Mouse (Mus musculus) brain, adult 2 months (tissue): ENCODE results near the gene Zswim3.
A peak's percentile ranks its signal among the peaks of the same experiment; 100 is the strongest.

ENCODE experiments used
- DNase-seq: peaks from one replicate; pipeline ENCODE4 v3.0.0; 2011; ENCODE audit warnings: low read depth, low spot score

Zswim3 gene

DNA sequence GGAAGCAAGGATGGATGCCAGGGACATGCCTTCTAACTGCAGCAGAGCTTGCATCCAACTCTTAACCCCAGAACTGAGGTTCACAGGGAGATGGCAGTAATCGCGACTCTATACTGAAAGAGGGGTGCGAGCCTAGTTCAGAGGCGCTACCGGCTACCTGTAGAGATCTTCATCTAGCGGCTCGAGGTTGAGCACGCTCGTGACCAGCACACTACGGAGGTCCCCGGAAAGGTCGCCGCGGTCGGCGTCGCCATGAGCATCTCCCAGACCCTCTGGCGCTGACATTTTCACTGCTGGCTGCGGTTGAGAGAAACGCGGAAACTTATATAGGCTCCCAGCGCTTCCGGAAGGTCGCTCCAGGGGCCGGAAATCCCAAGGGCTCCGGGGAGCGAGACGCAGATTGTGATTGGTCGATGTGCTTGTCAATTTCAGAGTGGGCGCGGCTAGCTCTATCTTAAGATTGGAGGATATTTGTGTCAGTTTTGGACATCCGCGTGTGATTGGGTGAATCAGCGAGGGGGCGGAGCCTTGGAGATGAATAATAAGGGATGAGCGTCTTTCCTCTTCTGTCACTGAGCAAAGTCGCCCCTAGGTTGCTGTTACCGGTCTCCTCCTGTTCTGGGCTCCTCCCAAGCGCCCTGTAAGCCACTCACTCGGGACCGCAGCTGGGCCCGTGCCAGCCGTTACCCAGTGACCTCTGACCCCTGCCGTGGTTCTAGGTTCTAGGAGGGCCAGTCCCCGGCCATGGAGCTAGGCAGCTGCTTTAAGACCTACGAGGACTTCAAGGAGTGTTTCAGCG, at the start of gene Zswim3, which contains the start of gene Acot8:
Gene Zswim3 (plus strand): TSS at position 566 of the 799 bp plus-strand sequence.
Gene Acot8 (minus strand): TSS at position 350 of the 799 bp plus-strand sequence.
- DNase-seq, result peak; percentile 99

DNA sequence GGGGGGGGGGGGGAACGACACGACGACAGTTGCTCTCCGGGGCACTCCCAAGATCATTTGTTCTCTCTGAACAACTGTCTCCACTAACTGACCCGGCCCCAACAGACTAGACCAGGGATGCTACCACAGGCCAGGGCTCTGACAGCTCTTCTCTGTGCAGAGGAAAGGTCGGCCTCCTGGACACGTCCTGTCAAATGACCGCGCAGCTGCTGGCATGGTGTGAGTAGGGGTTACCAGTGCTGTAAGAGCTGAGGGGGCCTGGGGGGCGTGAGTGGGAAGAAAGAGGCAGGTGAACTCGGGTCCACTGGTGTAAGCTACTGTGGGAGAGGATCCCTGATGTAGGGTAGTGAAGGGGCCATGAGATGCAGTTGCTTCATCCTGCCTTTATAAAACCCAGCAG, 47.1 kb upstream of the Zswim3 start:
- no peak for DNase-seq

DNA sequence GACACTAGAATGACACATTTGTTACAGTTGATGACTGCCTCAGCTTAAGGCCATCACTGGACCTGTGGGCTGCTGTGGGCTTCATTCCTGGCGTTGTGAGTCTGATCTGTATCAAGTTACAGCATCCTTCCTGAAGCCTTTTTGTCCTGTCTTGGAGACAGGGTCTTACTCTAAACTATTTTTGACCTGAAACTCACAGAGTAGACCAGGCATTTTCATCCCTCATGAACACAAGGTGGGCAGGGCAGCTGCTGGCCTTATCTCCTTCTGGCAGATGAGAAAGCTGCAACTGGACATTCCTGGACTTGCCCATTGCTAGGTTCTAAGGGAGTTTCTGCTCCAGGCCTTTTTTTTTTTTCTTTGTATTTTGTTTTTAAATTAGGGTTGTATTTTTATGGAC, 46.2 kb upstream of the Zswim3 start:
- no peak for DNase-seq

DNA sequence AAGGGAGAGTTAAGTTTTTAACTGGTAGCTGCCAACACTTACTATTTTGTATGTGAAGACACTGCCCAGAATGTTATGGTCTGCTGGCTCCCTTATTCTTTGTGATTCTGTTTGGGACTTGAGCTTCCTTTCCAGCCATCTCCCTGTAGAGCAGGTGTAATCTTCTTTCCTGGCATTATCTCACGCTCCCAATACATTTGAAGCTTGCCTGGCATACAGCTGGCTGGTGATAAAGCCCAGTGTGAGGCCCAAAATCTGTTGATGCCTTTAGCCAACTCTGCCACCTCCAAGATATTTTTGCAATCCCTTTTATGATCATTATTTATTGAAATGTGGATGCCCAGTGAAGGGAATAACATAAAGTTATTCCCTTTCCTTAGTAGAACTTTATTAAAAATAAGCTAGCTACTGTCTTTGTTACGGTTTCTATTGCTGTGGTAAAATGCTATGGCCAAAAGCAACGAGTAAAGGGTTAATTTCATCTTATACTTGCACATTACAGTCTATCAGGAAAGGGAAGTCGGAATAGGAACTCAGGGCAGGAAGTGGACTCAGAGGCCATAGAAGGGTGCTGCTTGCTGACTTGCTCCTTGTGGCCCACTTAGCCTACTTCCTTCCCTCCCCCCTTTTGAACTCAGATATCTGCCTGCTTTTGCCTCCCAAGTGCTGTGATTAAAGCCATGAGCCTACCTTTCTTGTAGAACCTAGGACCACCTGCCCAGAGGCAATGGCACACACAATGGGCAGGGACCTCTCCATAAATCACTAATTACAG, 44.7 kb upstream of the Zswim3 start:
- no peak for DNase-seq

DNA sequence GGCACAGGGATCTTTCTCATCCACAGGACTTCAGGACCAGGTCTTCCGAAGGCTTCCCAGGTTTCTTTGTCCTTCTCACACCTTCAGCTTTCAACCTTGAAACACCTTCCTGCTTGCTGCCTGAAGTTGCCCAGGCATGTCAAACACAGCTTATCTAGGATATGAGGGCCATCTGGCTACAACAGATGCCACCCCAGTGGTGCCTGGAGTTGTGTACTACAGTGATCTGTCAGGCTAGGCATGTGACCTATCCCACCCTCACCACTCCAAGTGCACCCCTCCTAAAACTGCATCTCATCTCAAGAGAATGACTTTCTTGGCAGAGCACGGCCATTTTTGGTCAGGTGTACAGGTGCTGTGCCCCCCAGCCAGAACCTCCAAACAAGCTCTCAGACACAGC, 43.4 kb upstream of the Zswim3 start:
- DNase-seq, result peak; percentile 47

DNA sequence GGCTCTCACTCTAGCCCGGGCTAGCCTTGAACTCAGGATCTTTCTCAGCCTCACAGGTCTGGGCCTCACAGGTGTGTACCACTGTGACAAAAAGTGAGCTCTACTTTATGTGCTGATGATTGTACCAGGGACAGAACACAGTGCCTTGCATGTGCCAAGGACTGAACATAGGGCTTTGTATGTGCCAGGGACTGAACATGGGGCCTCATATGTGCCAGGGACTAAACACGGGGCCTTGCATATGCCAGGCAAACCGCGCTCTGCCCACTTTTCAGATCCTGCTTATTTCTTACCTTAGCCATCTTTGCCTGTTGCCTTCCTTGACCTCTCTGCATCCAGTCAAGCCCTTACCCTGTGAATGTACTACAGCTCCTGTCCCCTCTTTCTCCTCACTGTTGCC, 42.9 kb upstream of the Zswim3 start:
- DNase-seq, result no peak

DNA sequence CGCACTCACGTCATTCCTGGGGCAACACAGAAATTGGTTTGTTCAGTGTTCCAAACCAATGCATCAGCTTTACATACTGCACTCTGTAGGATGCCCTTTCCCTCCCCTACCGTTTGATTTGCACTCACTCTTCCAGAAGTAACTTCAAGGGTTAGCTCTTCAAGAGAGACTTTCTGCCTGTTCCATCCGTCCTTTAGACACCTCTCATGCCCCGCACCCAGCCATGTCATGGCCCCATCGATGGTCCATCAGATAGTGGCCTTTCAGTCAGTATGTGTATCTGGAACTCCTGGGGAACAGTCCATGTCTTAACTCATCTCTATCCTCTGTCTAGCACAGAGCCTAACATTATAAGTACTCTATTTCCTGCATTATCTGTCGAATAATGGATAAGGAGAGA, 42.3 kb upstream of the Zswim3 start:
- no peak for DNase-seq

DNA sequence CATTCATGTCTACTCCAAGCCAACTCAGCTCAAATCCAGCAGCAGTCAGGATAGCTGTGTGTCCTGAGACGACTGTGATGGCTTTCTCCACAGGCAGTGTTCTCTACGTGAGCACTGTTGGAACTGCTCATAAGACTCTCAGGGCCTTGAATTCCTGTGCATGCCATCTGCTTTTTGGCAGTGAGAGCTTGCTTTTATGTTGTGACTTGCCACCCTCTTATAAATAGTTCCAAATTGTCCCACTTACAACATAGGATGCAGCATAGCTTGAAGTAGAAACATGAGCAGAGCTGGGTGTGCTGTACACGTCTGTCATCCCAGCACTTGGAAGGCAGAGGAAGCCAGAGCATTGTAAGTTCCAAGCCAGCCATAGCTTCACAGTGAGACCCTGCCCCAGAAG, 39.1 kb upstream of the Zswim3 start:
- peak; percentile 83 for DNase-seq

DNA sequence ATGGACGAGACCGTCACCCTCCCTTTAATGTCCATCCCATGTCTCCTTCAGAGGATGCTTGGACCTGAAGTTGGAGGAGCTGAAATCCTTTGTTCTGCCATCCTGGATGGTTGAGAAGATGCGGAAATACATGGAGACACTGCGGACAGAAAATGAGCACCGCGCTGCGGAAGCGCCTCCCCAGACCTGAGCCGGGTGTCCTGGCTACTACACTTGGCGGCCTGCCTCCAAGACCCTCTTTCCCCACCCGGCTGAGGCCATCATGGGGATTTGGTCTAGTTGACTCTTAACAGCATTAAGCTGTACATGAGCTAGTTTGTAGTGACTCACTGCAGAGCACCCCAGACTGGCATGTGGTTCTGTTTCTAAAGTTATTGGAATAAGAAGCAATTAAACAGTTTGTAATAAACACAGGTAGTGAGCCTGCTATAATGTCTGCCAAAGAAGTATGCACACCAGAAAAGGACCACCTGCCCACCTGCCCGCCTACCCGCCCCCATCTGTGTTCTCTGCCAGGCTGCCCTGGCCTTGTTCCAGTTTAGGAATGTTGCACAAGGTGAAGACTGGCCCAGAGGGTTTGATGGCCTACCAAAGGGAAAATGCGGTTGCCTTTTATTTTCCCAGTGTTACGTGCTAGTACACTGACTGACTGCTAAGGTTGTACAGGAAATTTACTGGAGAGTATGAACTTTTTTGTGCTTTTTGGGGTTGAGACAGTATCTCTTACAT, 36.9 kb upstream of the Zswim3 start:
- no peak for DNase-seq

DNA sequence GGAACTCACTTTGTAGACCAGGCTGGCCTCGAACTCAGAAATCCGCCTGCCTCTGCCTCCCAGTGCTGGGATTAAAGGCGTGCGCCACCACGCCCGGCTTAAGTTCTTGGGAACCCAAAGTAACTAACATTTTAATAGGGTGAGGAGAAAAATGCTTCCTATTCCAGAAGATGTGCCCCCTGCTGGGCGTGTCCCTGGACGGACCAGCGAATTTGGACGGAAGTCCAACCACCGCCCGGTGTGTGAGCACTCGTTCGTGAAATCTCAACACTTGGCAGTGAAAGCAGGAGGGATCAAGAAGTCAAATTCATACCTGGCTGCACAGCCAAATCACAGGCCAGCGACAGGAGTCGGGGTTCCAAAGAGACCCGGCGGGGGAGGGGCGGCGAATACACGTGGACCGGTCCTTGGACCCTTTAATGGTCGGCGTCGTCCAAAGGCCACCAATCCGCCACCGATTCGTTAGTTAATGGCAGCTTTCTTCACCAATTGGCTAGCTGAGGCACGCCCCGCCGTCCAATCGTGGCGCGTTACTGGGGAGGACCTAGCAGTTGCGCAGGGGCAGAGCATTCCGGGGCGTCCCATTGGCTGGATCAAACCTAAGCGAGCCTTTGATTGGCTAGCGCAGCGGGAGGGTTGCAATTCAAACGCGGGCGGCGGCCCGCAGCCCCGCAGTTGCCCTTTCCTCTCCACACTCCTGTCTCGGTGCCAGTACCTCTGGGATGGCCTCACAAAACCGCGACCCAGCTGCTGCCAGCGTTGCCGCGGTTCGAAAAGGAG, 35.5 kb upstream of the Zswim3 start, which contains the start of gene Ube2c:
Gene Ube2c (plus strand): TSS at position 641 of the 780 bp plus-strand sequence.
- DNase-seq, result peak; percentile 99

DNA sequence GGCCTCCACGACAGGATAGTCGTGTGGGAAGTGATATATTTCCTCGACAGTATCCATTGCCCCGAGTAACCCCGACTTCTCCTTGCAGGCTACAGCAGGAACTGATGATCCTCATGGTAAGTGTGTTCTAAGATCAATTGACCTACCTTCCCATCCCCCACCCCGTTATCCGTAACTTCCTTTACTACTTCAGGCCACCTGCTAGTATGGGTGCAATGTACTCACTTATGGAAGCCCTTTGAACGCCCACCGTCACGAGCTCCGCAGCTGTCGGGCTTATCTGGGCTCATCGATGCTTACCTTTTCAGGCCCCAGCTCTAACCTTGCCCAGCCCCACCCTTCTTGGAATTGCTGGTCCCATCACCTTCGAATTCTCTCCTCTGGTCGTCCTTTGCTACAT, 34.6 kb upstream of the Zswim3 start:
- no peak for DNase-seq

DNA sequence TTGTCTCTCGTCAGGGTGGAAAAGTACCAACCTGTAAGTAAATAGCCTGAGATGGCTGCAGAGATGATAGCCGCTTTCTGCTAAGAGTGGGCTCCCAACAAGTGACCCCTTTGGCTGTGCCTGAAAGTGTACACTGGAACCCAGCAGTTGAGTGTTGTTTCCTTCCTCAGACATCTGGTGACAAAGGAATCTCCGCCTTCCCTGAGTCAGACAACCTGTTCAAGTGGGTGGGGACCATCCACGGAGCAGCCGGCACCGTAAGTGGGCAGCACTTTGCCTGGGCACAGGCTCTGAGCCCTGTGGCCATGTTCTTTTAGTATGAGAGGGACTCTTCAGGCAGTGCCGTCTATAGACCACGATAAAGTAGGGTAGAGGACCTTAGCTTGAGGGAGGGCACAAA, 33.8 kb upstream of the Zswim3 start:
- DNase-seq, result no peak

DNA sequence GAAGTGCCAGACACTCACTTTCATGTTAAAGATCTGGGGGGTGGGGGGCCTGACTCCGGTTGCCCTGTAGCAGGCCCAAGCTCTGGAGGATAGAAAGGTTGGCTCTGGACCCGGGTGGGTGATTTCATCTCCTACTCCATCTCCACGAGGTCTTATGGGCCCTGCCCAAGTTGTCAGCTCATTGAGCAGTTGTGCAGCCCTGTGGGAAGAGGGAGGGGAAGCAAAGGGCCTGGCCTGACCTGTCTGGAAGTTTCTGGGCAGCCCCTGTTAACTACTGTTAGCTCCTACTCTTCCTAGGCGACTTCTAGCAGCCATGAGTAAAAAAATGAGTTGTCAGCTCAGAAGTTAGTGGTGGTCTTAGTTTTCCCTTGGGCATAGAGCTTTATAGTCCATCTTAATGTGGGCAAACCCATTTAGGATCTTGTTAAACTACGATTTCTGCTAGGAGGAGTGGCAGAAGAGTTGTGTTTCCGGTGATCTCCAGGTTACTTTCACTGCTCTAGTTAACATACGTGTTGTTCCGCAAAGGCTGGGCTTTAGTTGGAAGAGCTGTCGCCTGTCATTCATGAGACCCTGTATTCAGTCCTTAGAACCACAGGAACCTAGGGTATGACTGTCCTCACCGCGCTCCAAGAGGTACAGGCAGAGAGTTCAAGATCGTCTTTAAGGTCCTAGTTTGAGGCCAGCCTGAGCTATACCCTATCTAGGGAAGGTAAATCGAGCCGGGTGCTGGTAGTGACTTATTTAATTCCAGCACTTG, 31.5 kb upstream of the Zswim3 start:
- DNase-seq, result no peak

DNA sequence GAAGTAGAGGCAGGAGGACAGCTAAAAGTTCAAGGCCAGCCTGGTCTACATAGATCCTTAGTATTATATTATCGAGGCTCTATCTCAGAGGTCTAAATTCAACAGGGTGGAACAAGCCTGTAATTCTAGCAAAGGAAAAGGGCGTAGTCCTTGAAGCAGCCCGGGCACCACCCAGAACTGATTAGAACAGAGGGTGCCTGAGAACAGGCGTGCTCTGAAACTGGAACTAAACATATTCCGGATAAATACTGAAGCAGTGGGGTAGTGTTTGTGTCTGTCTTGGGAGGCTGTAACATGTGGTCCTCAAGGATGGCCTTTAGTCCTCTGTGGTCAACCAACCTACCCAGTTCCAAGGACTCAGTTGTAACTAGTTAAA, 30.9 kb upstream of the Zswim3 start:
- no peak for DNase-seq

DNA sequence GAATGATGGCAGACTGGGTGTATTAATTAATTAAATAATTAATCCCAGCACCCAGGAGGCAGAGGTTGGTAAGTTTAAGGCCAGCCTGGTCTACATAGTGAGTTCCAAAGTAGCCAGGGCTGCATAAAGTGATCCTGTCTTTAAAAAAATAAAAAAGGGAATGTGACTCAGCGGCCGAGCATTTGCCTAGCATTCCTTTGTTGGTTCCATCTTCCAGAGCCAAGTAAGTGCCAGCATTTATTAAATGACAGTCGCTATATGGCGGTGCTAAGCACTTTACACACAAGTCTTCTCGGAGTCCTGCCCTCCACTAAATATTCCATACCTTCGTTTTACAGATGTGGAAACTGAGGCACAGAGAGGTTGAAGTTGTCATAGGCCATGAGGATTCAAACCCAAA, 28.8 kb upstream of the Zswim3 start:
- DNase-seq, result no peak

DNA sequence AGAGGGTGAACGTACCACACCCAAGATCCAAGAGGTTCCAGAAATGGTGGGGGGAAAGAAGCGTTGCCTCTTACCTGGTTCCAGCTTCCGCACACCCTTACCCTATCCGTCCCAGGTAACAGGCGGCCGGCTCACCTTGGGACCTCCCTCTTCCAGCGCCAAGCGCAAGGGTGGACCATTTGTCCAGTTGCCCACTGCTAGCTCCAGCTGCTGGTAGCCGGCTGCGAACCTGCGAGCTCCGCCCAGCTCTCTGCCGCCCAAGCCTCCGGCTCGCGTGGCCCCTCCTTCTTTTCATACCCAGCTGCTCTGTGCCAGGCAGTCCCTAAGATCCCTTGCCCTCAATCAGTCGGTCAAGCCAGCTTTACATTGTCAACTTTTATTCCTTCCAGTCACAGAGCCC, 28.1 kb upstream of the Zswim3 start:
- no peak for DNase-seq

DNA sequence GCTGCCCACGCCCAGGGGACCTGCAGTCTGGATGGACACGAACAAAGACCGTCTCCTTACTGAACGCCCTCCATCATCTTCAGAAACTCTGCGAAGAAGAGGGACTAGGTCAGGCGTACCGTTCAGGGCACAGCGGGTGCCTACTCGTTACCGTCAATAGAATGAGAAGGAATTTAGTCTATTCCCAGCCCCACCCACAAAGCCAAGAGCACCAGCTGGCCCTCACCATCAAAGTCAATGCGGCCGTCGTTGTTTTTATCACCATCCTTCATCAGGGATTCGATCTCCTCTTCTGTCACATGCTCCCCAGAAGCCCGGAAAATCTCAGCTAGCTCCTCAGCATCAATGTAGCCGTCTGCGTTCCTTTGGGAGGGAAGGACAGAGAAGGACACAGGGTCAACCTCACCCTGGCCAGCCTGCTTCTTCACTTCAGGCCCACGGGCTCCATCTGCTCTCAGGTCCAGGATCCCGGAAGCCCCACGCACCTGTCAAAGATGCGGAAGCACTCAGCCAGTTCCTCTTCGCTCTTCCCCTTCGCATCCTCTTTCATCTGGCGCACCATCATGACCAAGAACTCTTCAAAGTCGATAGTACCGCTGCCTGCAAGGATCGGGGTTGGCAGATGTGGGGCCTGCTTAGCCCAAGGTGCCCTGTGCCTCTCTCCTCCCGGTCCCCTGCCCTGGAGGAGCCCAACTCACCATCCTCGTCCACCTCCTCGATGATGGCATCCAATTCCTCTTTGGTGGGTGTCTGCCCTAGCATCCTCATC, 27.5 kb upstream of the Zswim3 start:
- DNase-seq, result no peak

DNA sequence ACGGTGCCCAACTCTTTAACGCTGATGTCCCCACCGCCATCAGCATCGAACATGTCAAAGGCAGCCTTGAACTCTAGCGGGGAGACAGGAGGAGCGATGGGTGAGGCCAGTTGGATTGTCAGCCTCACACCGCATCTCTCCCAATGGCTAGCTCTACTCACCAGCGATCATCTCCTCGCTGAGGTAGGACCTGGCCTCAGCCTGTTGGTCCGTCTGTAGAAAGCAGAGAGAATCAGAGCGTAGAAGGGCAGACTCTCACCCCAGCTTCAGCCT, 26.9 kb upstream of the Zswim3 start:
- no peak for DNase-seq

DNA sequence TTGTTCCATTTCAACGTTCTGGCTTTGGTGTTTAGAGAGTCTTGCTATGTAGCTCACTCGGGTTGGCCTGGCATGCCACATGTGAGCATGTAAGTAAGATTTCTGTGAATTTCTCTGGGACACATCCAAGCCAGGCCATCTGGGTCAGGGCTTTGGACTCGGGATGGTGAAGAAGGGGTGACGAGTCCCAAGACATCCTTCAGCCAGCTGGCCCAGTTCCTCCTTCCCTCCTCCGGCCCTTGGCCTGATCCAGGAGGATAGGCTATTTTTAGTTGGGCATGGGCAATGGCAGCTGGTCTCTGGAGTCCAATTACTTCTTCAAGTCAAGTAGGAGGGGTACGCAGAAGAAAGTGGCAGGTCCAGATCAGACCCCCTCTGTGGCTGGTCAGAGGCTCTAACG, 26.1 kb upstream of the Zswim3 start:
- peak; percentile 60 for DNase-seq

DNA sequence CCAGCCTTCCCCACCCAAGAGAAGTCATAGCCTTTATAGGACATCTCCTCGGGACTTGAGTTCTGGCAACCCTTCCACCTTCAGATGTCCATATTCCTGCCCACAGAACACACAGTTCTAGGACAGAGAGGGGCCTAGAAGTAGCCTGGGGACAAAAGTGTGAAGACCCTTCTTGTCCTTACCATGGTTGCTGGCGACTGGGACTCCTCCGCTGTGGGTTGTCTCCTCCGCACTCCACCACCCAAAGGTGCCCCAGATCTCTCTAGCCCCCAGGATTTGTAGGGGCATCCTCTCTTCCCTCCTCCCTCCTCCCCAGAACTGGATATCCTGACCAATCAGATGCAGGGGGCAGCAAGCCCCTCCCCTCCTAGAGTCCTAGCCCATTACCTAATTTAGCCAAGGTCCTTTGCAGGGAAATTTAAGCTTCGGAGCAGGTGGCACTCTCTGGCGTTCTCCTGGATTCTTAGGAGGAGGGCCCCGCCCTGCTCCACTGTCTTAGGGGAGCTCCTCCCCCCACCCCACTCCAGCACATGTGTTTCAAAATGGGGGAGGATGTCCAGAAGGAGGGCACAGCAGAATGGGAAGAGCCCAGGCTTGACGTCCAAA, 25.3 kb upstream of the Zswim3 start, which contains the start of gene Tnnc2:
Gene Tnnc2 (minus strand): TSS at position 487 of the 606 bp plus-strand sequence.
- DNase-seq, result no peak
